Mouse (Mus musculus): Measurements from ENCODE around the gene Ppp2r2d.

Gene Ppp2r2d

GRCm38 (mm10) chr7:138919156-138919944 is 73.5 kb downstream of the Ppp2r2d start:
- intact Hi-C loops (cut with DNase I): no loop called here

DNA sequence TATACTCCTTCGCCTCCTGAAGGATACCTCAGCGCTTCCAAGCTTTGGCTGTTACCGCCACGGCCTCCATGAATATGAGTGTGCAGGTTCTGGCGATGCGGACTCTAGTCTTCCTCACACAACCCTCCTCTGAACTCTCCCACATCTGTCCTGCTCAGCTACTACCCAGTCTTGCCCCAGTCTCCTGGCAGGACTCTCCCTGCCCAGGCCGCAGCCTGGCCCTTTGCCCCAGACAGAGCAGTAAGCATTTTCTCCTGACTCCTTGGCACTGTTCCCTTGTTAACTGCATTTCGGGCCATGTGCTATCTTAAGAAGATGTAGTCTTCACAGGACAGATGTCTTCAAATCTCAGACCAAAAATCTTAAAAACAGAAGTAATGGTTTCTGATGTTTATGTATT is 75.7 kb downstream of the Ppp2r2d start:
- intact Hi-C loops (cut with DNase I): no loop called here

- intact Hi-C loops (cut with DNase I): loop anchor here (2.0 kb wide), 1 partner anchor 83 kb away; no protein-coding TSS in a partner anchor
Measured at GRCm38 (mm10) chr7:138923756-138924425, 78.0 kb downstream of the Ppp2r2d start.

DNA sequence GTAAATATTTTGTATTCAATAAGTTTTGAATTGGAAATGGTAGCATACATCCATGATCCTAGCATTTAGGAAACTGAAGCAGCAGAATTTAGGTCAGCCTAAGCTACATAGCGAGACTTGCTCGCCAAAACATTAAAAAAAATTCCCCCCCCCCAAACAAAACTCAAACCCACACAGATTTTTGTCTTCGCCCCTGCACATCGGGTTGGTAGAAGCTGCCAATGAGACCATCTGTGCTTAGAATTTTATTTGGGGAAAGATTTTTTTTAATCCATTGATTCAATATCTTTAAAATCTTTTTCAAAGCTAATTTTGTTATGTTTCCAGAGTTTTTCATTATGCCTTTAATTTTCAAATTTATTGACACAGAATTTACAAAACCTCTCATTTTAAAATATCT is 82.6 kb downstream of the Ppp2r2d start:
- intact Hi-C loops (cut with DNase I): no loop called here

Measured in adrenal gland (tissue).